Mouse (Mus musculus) gastrocnemius, adult 8-10 months (tissue): ENCODE data around the gene Vmn1r74. TPM values are rescaled to one million over a fixed set of nuclear protein-coding genes. Genes with fewer than 3 reads are reported as not detected.
"Not testable (repeated sequence)": the region's sequence is repeated elsewhere in the genome, so short reads cannot be mapped to it uniquely, and the experiment has no call there.

Experiments used
- DNase-seq, 2 experiments: peaks; one replicate each; pipeline ENCODE4 v3.0.0; 2022; ENCODE audit warnings: low spot score in 2 of 2
- total RNA-seq, 4 experiments: library from RNA; stranded (reverse); gene quantifications; 2 replicates each; pipeline ENCODE4 v1.2.4; 2022

Vmn1r74 gene
- total RNA-seq: not detected

GRCm38 (mm10) chr7:11833680-11834079 lies at the start of gene Vmn1r74:
Gene Vmn1r74 (plus strand): TSS chr7:11833980.
- DNase-seq: no peak

DNA sequence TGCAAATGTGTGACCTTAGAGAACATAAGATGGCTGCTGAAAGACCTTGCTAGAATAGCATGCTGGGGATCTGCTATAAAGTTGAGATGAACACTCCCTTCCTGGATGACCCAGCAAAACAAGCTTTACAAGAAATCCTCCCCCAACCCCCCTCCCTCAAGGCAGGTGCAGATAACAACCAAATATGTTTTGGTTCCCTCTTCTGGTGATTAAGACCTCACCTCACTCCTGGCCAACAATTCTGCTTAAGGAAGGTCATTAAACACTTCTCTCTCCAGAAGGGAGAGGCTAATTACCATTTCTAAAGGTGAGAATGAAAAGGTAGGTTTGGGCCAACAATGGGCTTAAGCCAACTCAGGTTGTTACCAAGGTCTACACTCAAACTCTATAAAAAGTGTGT lies 20.0 kb upstream of the Vmn1r74 start:
- no peak for DNase-seq

- DNase-seq: no peak
Observed at GRCm38 (mm10) chr7:11822166-11822565, 11.6 kb upstream of the Vmn1r74 start.

DNA sequence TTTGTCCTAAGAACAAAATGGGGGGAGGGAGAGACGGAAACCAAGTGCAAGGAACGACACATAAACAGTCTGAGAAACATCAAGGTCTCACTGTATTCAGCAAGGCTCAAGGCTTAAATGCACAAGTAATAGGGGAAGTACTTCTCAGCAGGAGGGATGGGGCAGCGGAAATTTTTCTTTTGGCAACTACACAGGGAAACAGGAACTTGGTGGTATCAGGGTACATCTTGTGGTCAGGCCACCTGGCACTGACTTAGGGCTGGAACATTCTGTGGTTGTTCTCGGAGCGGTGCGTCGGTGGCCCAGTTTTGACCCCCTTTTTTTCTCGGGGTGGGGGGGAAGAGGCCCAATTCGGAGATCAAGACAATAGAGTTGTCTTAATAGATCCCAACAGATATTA lies 10.5 kb upstream of the Vmn1r74 start:
- not testable (repeated sequence) for DNase-seq

DNA sequence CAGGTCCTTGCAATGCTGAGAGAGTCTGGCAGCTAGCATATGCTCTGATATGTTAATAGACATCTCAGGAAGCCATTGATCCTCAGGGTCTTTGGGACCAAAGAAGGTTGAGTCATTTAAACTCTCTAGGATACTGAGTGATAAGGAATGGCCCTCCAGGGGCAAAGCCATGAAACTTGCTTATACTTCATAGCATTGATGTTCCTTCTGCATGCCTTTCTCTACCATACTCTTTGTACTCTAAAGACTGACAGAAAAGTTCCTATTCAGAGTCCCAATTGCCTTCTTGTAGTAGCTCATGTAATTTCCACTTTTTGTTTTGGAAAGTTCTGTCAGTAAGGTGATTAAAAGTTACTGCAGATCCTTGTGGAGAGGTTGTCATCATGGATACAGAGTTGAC lies 40.5 kb downstream of the Vmn1r74 start, which contains the start of gene Vmn1r75:
Gene Vmn1r75 (plus strand): TSS at position 301 of the 400 bp plus-strand sequence.
- no peak for DNase-seq

Other genes starting within 250 kb of the Vmn1r74 start
- gene Zscan4-ps3, start 224.7 kb upstream of the Vmn1r74 start, total RNA-seq: not detected
- gene Vmn1r72, start 153.8 kb upstream of the Vmn1r74 start, total RNA-seq: not detected
- gene Vmn1r73, start 103.7 kb upstream of the Vmn1r74 start, total RNA-seq: not detected
- not detected for gene Vmn1r75, start 40.6 kb downstream of the Vmn1r74 start, total RNA-seq
- not detected for gene Vmn1r76, start 104.2 kb downstream of the Vmn1r74 start, total RNA-seq
- gene Vmn1r77, start 202.8 kb downstream of the Vmn1r74 start, total RNA-seq: not detected